Mouse (Mus musculus) G1E (cell line): ENCODE measurements around the gene Edem2. TPM values are rescaled to one million over a fixed set of nuclear protein-coding genes. Genes with fewer than 3 reads are reported as not detected.

ENCODE experiments used
- ATAC-seq: 2 replicates; pipeline ENCODE4 v1.8.0; 2016; ENCODE audit warnings: mild to moderate bottlenecking; ENCODE audit not compliant: insufficient number of reproducible peaks, poor library complexity, low FRiP score, severe bottlenecking; ENCODE audit errors: extremely low read depth
- DNase-seq: peaks from one replicate; pipeline ENCODE4 v3.0.0; 2012; ENCODE audit warnings: low spot score
- H3K27me3 ChIP-seq: 2 replicates; pipeline ENCODE4 v1.6.1; 2012; ENCODE audit warnings: mild to moderate bottlenecking, low read length, inconsistent platforms; ENCODE audit not compliant: insufficient read depth
- H3K36me3 ChIP-seq: replicated peaks from 2 replicates; pipeline ENCODE3; 2012; ENCODE audit warnings: mild to moderate bottlenecking, inconsistent platforms
- H3K4me1 ChIP-seq: 2 replicates; pipeline ENCODE4 v1.6.1; 2012; ENCODE audit warnings: low read depth, low read length, inconsistent platforms, mixed read lengths; ENCODE audit not compliant: insufficient read depth
- H3K4me3 ChIP-seq: 2 replicates; pipeline ENCODE4 v1.5.1; 2012; ENCODE audit warnings: low read depth, mild to moderate bottlenecking, inconsistent platforms, low read length, moderate library complexity, mixed read lengths
- H3K9me3 ChIP-seq: replicated peaks from 2 replicates; pipeline ENCODE4 v1.6.1; 2012; ENCODE audit warnings: inconsistent platforms
- CTCF ChIP-seq: IDR thresholded peaks from 2 replicates; pipeline ENCODE4 v1.5.1; 2012; ENCODE audit warnings: low read depth, low read length, inconsistent platforms, mixed read lengths
- GATA1 ChIP-seq: IDR thresholded peaks from 2 replicates; pipeline ENCODE4 v1.6.1; 2012; ENCODE audit warnings: borderline replicate concordance, low read length, inconsistent platforms, mixed read lengths
- GATA2 ChIP-seq: IDR thresholded peaks from 2 replicates; pipeline ENCODE4 v1.6.1; 2012; ENCODE audit warnings: low read depth, low read length, inconsistent platforms, borderline replicate concordance
- POLR2AphosphoS5 ChIP-seq: IDR thresholded peaks from 2 replicates; pipeline ENCODE4 v1.6.1; 2012; ENCODE audit warnings: low read depth, low read length, inconsistent platforms; ENCODE audit not compliant: insufficient replicate concordance
- TAL1 ChIP-seq: conservative IDR thresholded peaks from 2 replicates; pipeline ENCODE4 v1.6.1; 2012; ENCODE audit warnings: low read depth, low read length, inconsistent platforms, mixed read lengths
- polyA plus RNA-seq: library from polyadenylated mRNA; stranded (reverse); fragments of >175 nt; gene quantifications from 2 replicates; pipeline ENCODE4 v1.2.3, GENCODE M21; 2012
- total RNA-seq, 2 experiments: library from RNA; stranded (forward) in 1 of 2; stranded (reverse) in 1 of 2; fragments of 200-1000 nt in 1 of 2; fragments of >200 nt in 1 of 2; fragmentation: Nextera tagmentation in 1 of 2; gene quantifications; 2 replicates each; pipeline ENCODE4 v1.2.3; 2014 to 2017

Edem2 gene
- total and polyA plus RNA-seq, 3 experiments, result 33.8 to 38.3 (median 36.9) TPM

DNA sequence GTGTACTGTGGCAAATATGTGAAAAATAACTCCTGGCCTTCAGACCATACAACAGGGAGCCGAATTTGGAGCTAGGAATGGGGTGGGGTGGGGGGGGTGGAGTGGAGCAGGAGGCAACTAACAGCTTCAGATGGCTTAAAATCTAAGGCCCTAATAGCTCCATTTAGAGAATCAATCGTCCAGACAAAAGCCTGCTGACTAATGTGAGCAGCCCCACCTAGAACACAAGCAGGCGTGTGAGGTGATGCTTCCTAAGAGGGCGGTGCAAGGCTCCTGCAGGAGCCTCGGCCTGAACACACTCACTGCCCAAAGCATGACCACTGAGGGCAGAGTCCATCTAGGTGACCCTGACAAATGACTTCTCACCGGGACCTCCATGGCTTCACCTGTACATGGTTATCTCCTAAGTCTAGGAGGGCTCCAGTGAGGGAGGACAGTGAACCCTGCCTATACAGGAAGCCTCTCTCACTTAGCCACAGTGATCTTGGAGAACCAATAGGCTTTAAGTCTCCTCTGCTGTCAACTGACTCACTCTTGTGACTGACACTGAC lies 65.3 kb downstream of the Edem2 start:
- H3K36me3 ChIP-seq, result peaks cover 84% of the 10 kb centered on the region
- DNase-seq, result no peak

DNA sequence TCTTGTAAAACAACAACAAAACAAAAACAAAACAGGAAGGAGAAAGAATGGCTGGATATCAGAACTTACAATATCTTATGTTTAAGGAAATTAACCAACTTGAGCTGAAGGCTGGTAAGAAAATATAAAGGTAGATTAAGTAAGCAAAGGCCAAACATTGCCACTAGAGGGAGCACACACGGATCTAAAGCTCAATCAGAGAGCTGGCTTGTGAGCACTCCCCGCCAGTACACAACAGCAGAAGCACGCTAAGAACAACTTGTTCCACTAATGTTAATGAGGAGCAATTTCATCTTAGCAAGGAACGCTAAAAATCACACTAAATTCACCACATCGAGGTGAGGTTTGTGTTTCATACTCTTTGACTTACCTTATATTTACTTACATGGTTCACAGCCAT lies 66.2 kb downstream of the Edem2 start:
- no peak overlapping the region for H3K4me3 ChIP-seq
- ATAC-seq, result no peak
- peaks cover 85% of the 10 kb centered on the region for H3K36me3 ChIP-seq
- no peak for DNase-seq
- H3K9me3 ChIP-seq, result no peaks in the 10 kb centered on the region
- H3K4me1 ChIP-seq, result peaks cover 5% of the 10 kb centered on the region; the same call in 1 of the 2 replicates
- TF ChIP-seq CTCF (no peak), GATA2 (no peak), GATA1 (no peak)
- H3K27me3 ChIP-seq, result no peaks in the 10 kb centered on the region

More for the DNA sequence above, 65.3 kb downstream of the Edem2 start:
- TF ChIP-seq GATA2, result no peak
- TF ChIP-seq CTCF, result no peak
- TF ChIP-seq POLR2AphosphoS5, result no peak
- no peak for TF ChIP-seq TAL1
- TF ChIP-seq GATA1, result no peak
- no peak overlapping the region for H3K4me3 ChIP-seq
- H3K4me1 ChIP-seq, result peaks cover 5% of the 10 kb centered on the region; the same call in 1 of the 2 replicates
- ATAC-seq, result no peak
- no peaks in the 10 kb centered on the region for H3K9me3 ChIP-seq
- no peaks in the 10 kb centered on the region for H3K27me3 ChIP-seq

DNA sequence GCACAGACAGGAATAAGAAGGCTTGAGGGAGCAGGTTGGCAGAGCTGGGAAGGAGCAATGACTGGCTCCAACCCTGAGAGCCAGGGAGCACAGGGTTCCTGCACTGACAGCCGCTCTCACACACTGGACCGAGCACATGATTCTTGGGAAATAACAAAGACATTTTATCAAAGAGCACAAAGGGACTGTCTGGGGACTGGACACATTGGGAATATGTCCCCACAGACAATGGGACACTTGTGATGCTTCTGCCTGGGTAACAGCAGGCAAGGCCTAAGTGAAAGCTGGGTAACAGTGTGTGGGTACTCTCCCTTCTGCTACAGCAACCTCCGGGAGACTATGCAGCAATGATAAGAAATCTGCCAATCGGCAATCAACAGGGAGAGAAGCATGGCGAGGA lies 66.9 kb downstream of the Edem2 start:
- H3K36me3 ChIP-seq, result peaks cover 87% of the 10 kb centered on the region
- no peak overlapping the region for H3K4me3 ChIP-seq
- H3K4me1 ChIP-seq, result peaks cover 5% of the 10 kb centered on the region; the same call in 1 of the 2 replicates
- ATAC-seq (no peak), DNase-seq (no peak)
- H3K27me3 ChIP-seq, result no peaks in the 10 kb centered on the region
- no peak for TF ChIP-seq CTCF
- TF ChIP-seq GATA2, result no peak
- no peak for TF ChIP-seq TAL1
- TF ChIP-seq GATA1, result no peak
- TF ChIP-seq POLR2AphosphoS5, result no peak
- H3K9me3 ChIP-seq, result no peaks in the 10 kb centered on the region

DNA sequence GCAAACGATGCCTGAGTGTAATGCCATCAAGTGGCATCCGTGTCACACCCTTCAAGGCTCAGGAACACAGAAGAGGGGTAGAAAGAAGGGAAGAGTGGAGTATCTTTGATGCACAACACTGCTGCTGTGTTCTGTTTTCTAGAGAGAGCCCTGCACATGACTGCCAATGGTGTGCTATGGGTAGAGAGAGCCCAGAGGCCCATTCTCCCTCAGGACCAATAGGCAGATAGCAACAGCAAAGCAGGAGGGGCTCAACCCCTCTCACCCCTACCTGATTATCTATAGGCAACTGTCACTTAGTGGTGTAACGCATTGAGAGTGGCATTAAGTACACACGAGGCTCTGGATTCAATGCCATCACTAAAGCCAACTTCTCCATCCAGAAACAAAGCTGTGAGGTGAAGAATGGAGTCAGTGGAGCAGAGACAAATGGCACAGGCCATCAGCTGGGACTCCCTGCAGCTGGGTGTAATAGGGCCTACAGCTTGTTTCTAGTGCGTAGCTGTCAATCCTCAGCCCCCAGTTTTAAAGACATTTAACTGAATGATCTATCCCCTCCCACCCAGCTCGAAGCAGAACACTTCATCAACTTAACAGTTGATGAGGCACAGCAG lies 73.4 kb downstream of the Edem2 start:
- no peak overlapping the region for H3K4me3 ChIP-seq
- TF ChIP-seq CTCF, result no peak
- no peak for TF ChIP-seq GATA2
- no peak for TF ChIP-seq TAL1
- TF ChIP-seq GATA1, result no peak
- no peak for TF ChIP-seq POLR2AphosphoS5
- no peaks in the 10 kb centered on the region for H3K9me3 ChIP-seq
- H3K36me3 ChIP-seq, result peaks cover 90% of the 10 kb centered on the region
- ATAC-seq (no peak), DNase-seq (no peak)
- no peaks in the 10 kb centered on the region for H3K4me1 ChIP-seq
- H3K27me3 ChIP-seq, result no peaks in the 10 kb centered on the region

DNA sequence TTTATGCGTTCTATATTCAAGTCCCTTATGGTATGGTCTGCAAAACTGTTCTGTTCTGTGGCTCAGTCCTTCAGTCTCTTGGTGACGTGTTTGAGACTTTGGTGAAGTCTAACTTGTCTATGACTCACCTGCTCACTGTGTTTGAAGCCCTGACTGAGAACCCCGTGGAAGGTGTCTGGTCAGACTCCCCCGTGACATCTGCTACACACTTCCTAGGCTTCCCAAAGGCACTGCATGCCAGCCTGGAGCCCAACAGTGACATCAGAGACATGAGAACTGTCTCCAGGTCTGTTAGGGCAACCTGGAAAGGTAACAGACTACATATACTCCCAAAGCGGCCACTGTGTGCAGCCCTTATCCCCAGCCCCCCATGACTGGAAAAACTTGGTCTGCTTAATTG lies 76.7 kb downstream of the Edem2 start:
- no peak for TF ChIP-seq POLR2AphosphoS5
- TF ChIP-seq GATA2, result no peak
- TF ChIP-seq CTCF, result no peak
- TF ChIP-seq GATA1, result no peak
- no peak for TF ChIP-seq TAL1
- no peaks in the 10 kb centered on the region for H3K9me3 ChIP-seq
- no peaks in the 10 kb centered on the region for H3K4me1 ChIP-seq
- no peak for ATAC-seq
- H3K4me3 ChIP-seq, result no peak overlapping the region
- H3K36me3 ChIP-seq, result peaks cover 93% of the 10 kb centered on the region
- DNase-seq, result no peak
- H3K27me3 ChIP-seq, result no peaks in the 10 kb centered on the region

Other genes starting within 250 kb of the Edem2 start
- gene Acss2, start 211.5 kb downstream of the Edem2 start, total RNA-seq (2014; fragmentation: Nextera tagmentation), result 56.9 and 66.9 TPM in 2 replicates
- gene Acss2, start 211.5 kb downstream of the Edem2 start, total RNA-seq (2017), result 69.8 and 78.6 TPM in 2 replicates
- gene Acss2, start 211.5 kb downstream of the Edem2 start, polyA plus RNA-seq, result 32.9 and 42.0 TPM in 2 replicates
- gene Ggt7, start 211.2 kb downstream of the Edem2 start, total RNA-seq (2014; fragmentation: Nextera tagmentation), result not detected in 2 replicates
- gene Ggt7, start 211.2 kb downstream of the Edem2 start, total RNA-seq (2017), result not detected in 2 replicates
- not detected in 2 replicates for gene Ggt7, start 211.2 kb downstream of the Edem2 start, polyA plus RNA-seq
- 7.3 and 10.6 TPM in 2 replicates for gene Gss, start 136.7 kb downstream of the Edem2 start, total RNA-seq (2014; fragmentation: Nextera tagmentation)
- 22.0 and 25.7 TPM in 2 replicates for gene Gss, start 136.7 kb downstream of the Edem2 start, total RNA-seq (2017)
- gene Gss, start 136.7 kb downstream of the Edem2 start, polyA plus RNA-seq, result 14.6 and 16.5 TPM in 2 replicates
- 2.3 and 2.4 TPM in 2 replicates for gene Myh7b, start 118.3 kb downstream of the Edem2 start, total RNA-seq (2014; fragmentation: Nextera tagmentation)
- 1.4 and 1.7 TPM in 2 replicates for gene Myh7b, start 118.3 kb downstream of the Edem2 start, total RNA-seq (2017)
- 8.3 and 11.1 TPM in 2 replicates for gene Myh7b, start 118.3 kb downstream of the Edem2 start, polyA plus RNA-seq
- gene Trpc4ap, start 37.1 kb downstream of the Edem2 start, total RNA-seq (2014; fragmentation: Nextera tagmentation), result 104 and 110 TPM in 2 replicates
- gene Trpc4ap, start 37.1 kb downstream of the Edem2 start, total RNA-seq (2017), result 57.4 and 60.9 TPM in 2 replicates
- gene Trpc4ap, start 37.1 kb downstream of the Edem2 start, polyA plus RNA-seq, result 80.5 and 82.2 TPM in 2 replicates
- not detected in 2 replicates for gene Gm17581, start 6.4 kb upstream of the Edem2 start, total RNA-seq (2014; fragmentation: Nextera tagmentation)
- not detected in 2 replicates for gene Gm17581, start 6.4 kb upstream of the Edem2 start, total RNA-seq (2017)
- not detected in 2 replicates for gene Gm17581, start 6.4 kb upstream of the Edem2 start, polyA plus RNA-seq
- gene Procr, start 21.6 kb upstream of the Edem2 start, total RNA-seq (2014; fragmentation: Nextera tagmentation), result not detected in 2 replicates
- 0.12 and 1.5 TPM in 2 replicates for gene Procr, start 21.6 kb upstream of the Edem2 start, total RNA-seq (2017)
- 0.07 and 0.15 TPM in 2 replicates for gene Procr, start 21.6 kb upstream of the Edem2 start, polyA plus RNA-seq
- gene Mmp24, start 45.9 kb upstream of the Edem2 start, total RNA-seq (2014; fragmentation: Nextera tagmentation), result not detected in 2 replicates
- gene Mmp24, start 45.9 kb upstream of the Edem2 start, total RNA-seq (2017), result 0.05 and 0.12 TPM in 2 replicates
- not detected in 2 replicates for gene Mmp24, start 45.9 kb upstream of the Edem2 start, polyA plus RNA-seq
- 9.2 and 12.8 TPM in 2 replicates for gene BC029722, start 90.0 kb upstream of the Edem2 start, total RNA-seq (2014; fragmentation: Nextera tagmentation)
- gene BC029722, start 90.0 kb upstream of the Edem2 start, total RNA-seq (2017), result 19.0 and 20.4 TPM in 2 replicates
- gene BC029722, start 90.0 kb upstream of the Edem2 start, polyA plus RNA-seq, result 36.3 and 45.0 TPM in 2 replicates
- 261 and 324 TPM in 2 replicates for gene Eif6, start 97.5 kb upstream of the Edem2 start, total RNA-seq (2014; fragmentation: Nextera tagmentation)
- 91.5 and 148 TPM in 2 replicates for gene Eif6, start 97.5 kb upstream of the Edem2 start, total RNA-seq (2017)
- 251 and 369 TPM in 2 replicates for gene Eif6, start 97.5 kb upstream of the Edem2 start, polyA plus RNA-seq
- gene Fam83c, start 105.4 kb upstream of the Edem2 start, total RNA-seq (2014; fragmentation: Nextera tagmentation), result not detected in 2 replicates
- 0.22 TPM in 1 of 2 replicates, not detected in the other for gene Fam83c, start 105.4 kb upstream of the Edem2 start, total RNA-seq (2017)
- gene Fam83c, start 105.4 kb upstream of the Edem2 start, polyA plus RNA-seq, result not detected in 2 replicates
- gene Uqcc1, start 200.8 kb upstream of the Edem2 start, total RNA-seq (2014; fragmentation: Nextera tagmentation), result 27.8 and 29.9 TPM in 2 replicates
- 35.8 and 39.1 TPM in 2 replicates for gene Uqcc1, start 200.8 kb upstream of the Edem2 start, total RNA-seq (2017)
- 4.2 TPM in 2 replicates for gene Uqcc1, start 200.8 kb upstream of the Edem2 start, polyA plus RNA-seq
- gene Gm15557, start 211.3 kb upstream of the Edem2 start, total RNA-seq (2014; fragmentation: Nextera tagmentation), result 0.60 TPM in 1 of 2 replicates, not detected in the other
- gene Gm15557, start 211.3 kb upstream of the Edem2 start, total RNA-seq (2017), result 0.11 TPM in 1 of 2 replicates, not detected in the other
- 0.05 and 0.06 TPM in 2 replicates for gene Gm15557, start 211.3 kb upstream of the Edem2 start, polyA plus RNA-seq
- gene Gdf5, start 215.9 kb upstream of the Edem2 start, total RNA-seq (2014; fragmentation: Nextera tagmentation), result 2.2 TPM in 1 of 2 replicates, not detected in the other
- 0.06 and 0.11 TPM in 2 replicates for gene Gdf5, start 215.9 kb upstream of the Edem2 start, total RNA-seq (2017)
- not detected in 2 replicates for gene Gdf5, start 215.9 kb upstream of the Edem2 start, polyA plus RNA-seq
- gene Cep250, start 227.0 kb upstream of the Edem2 start, total RNA-seq (2014; fragmentation: Nextera tagmentation), result 11.6 and 12.3 TPM in 2 replicates
- 49.2 and 54.7 TPM in 2 replicates for gene Cep250, start 227.0 kb upstream of the Edem2 start, total RNA-seq (2017)
- 17.3 and 19.9 TPM in 2 replicates for gene Cep250, start 227.0 kb upstream of the Edem2 start, polyA plus RNA-seq